Mouse (Mus musculus) lung, embryonic 15.5 days (tissue): ENCODE measurements around the gene Dntt. TPM values are rescaled to one million over a fixed set of nuclear protein-coding genes. Genes with fewer than 3 reads are reported as not detected.

Experiments used
- ATAC-seq: fragments of 200-750 bp; cut with Nextera tagmentation; 2 replicates; pipeline ENCODE4 v1.8.0; 2017; ENCODE audit warnings: moderate number of reproducible peaks, borderline replicate concordance; ENCODE audit not compliant: low FRiP score, low TSS enrichment; ENCODE audit errors: extremely low read depth
- H3K27ac ChIP-seq: fragments of 300-500 bp; sonication (generic); 2 replicates; pipeline ENCODE4 v1.5.1; 2015; ENCODE audit warnings: moderate library complexity, mild to moderate bottlenecking, inconsistent platforms
- H3K27me3 ChIP-seq: fragments of 300-500 bp; sonication (generic); 2 replicates; pipeline ENCODE4 v1.6.1; 2015; ENCODE audit warnings: inconsistent platforms
- H3K36me3 ChIP-seq: fragments of 300-500 bp; sonication (generic); 2 replicates; pipeline ENCODE4 v1.6.1; 2015; ENCODE audit warnings: inconsistent platforms
- H3K4me1 ChIP-seq: fragments of 300-500 bp; sonication (generic); 2 replicates; pipeline ENCODE4 v1.6.1; 2015; ENCODE audit warnings: inconsistent platforms
- H3K4me2 ChIP-seq: fragments of 300-500 bp; sonication (generic); 2 replicates; pipeline ENCODE4 v1.6.1; 2015; ENCODE audit warnings: inconsistent platforms, mild to moderate bottlenecking, moderate library complexity
- H3K4me3 ChIP-seq: fragments of 300-500 bp; sonication (generic); 2 replicates; pipeline ENCODE4 v1.5.1; 2015; ENCODE audit warnings: mild to moderate bottlenecking, inconsistent platforms
- H3K9ac ChIP-seq: fragments of 300-500 bp; sonication (generic); 2 replicates; pipeline ENCODE4 v1.6.1; 2015; ENCODE audit warnings: inconsistent platforms
- H3K9me3 ChIP-seq: fragments of 300-500 bp; sonication (generic); 2 replicates; pipeline ENCODE4 v1.6.1; 2016; ENCODE audit warnings: inconsistent platforms
- WGBS: fragments of 180-500 bp; shearing (Covaris S2); methylation state at CpG from one replicate; pipeline ENCODE4 v1.1.7; 2015; 5-methylcytosine and 5-hydroxymethylcytosine counted together
- polyA plus RNA-seq: library from polyadenylated mRNA; unstranded; fragments of >200 nt; fragmentation: Nextera tagmentation; extraction: Ambion mirVana; gene quantifications from 2 replicates; pipeline ENCODE4 v1.2.1, GENCODE M21; 2015

The Dntt gene
- polyA plus RNA-seq: 0.19 TPM in 1 of 2 replicates, not detected in the other

GRCm38 (mm10) chr19:41029219-41029618 lies at the start of gene Dntt:
Gene Dntt, plus strand, starts transcription at chr19:41029275.
- no peaks in the 10 kb centered on the region for H3K4me1 ChIP-seq
- ATAC-seq: no peak
- H3K9me3 ChIP-seq: no peaks in the 10 kb centered on the region
- H3K27ac ChIP-seq: no peak within 1 kb of the TSS
- H3K4me3 ChIP-seq: no peak within 1 kb of the TSS
- H3K36me3 ChIP-seq: no peaks in the 10 kb centered on the region
- no peak within 1 kb of the TSS for H3K4me2 ChIP-seq
- no peaks in the 10 kb centered on the region for H3K27me3 ChIP-seq
- 82% methylated on average over 6 of the region's 6 CpGs for WGBS
- H3K9ac ChIP-seq: no peak within 1 kb of the TSS

- H3K4me3 ChIP-seq: no peak overlapping the region
- no peaks in the 10 kb centered on the region for H3K4me1 ChIP-seq
- no peak overlapping the region for H3K4me2 ChIP-seq
- 68% methylated on average over 5 of the region's 5 CpGs for WGBS
- no peaks in the 10 kb centered on the region for H3K27me3 ChIP-seq
- H3K9ac ChIP-seq: no peak overlapping the region
- no peaks in the 10 kb centered on the region for H3K36me3 ChIP-seq
- no peaks in the 10 kb centered on the region for H3K9me3 ChIP-seq
- no peak overlapping the region for H3K27ac ChIP-seq
- ATAC-seq: no peak
Observed at GRCm38 (mm10) chr19:40980671-40981070, 48.4 kb upstream of the Dntt start.

- 100% methylated on average over 1 of the region's 1 CpGs for WGBS
- Histone ChIP-seq H3K4me2 (no peak overlapping the region), H3K4me1 (no peaks in the 10 kb centered on the region), H3K9me3 (no peaks in the 10 kb centered on the region), H3K36me3 (no peaks in the 10 kb centered on the region), H3K27ac (no peak overlapping the region), H3K27me3 (no peaks in the 10 kb centered on the region), H3K4me3 (no peak overlapping the region), H3K9ac (no peak overlapping the region)
- ATAC-seq: no peak
Observed at GRCm38 (mm10) chr19:40984536-40984935, 44.5 kb upstream of the Dntt start.

- 0 out of 2 replicates have a peak, but pooled peaks cover 3% of the 10 kb centered on the region for H3K4me1 ChIP-seq
- WGBS: 70% methylated on average over 5 of the region's 5 CpGs
- no peak overlapping the region for H3K9ac ChIP-seq
- H3K4me2 ChIP-seq: no peak overlapping the region
- no peaks in the 10 kb centered on the region for H3K9me3 ChIP-seq
- no peak overlapping the region for H3K27ac ChIP-seq
- no peaks in the 10 kb centered on the region for H3K36me3 ChIP-seq
- ATAC-seq: no peak
- no peak overlapping the region for H3K4me3 ChIP-seq
- no peaks in the 10 kb centered on the region for H3K27me3 ChIP-seq
Observed at GRCm38 (mm10) chr19:40988856-40989255, 40.2 kb upstream of the Dntt start.

- Histone ChIP-seq H3K4me1 (0 out of 2 replicates have a peak, but pooled peaks cover 4% of the 10 kb centered on the region), H3K9ac (no peak overlapping the region), H3K9me3 (no peaks in the 10 kb centered on the region), H3K27ac (no peak overlapping the region), H3K27me3 (no peaks in the 10 kb centered on the region), H3K4me3 (no peak overlapping the region), H3K4me2 (no peak overlapping the region), H3K36me3 (no peaks in the 10 kb centered on the region)
- 78% methylated on average over 9 of the region's 9 CpGs for WGBS
- no peak for ATAC-seq
Observed at GRCm38 (mm10) chr19:40989961-40990600, 39.0 kb upstream of the Dntt start.

GRCm38 (mm10) chr19:40990781-40991343 lies 38.2 kb upstream of the Dntt start:
- H3K27ac ChIP-seq: no peak overlapping the region
- WGBS: 87% methylated on average over 17 of the region's 17 CpGs
- no peak overlapping the region for H3K4me3 ChIP-seq
- 0 out of 2 replicates have a peak, but pooled peaks cover 4% of the 10 kb centered on the region for H3K4me1 ChIP-seq
- H3K9me3 ChIP-seq: no peaks in the 10 kb centered on the region
- H3K36me3 ChIP-seq: no peaks in the 10 kb centered on the region
- H3K9ac ChIP-seq: no peak overlapping the region
- no peaks in the 10 kb centered on the region for H3K27me3 ChIP-seq
- no peak for ATAC-seq
- no peak overlapping the region for H3K4me2 ChIP-seq

- Histone ChIP-seq H3K4me3 (no peak overlapping the region), H3K36me3 (no peaks in the 10 kb centered on the region), H3K27me3 (no peaks in the 10 kb centered on the region), H3K9me3 (no peaks in the 10 kb centered on the region), H3K4me1 (0 out of 2 replicates have a peak, but pooled peaks cover 4% of the 10 kb centered on the region), H3K27ac (no peak overlapping the region), H3K4me2 (no peak overlapping the region), H3K9ac (no peak overlapping the region)
- no peak for ATAC-seq
- 68% methylated on average over 6 of the region's 7 CpGs for WGBS
Observed at GRCm38 (mm10) chr19:40991626-40992025, 37.4 kb upstream of the Dntt start.

GRCm38 (mm10) chr19:40992096-40992495 lies 37.0 kb upstream of the Dntt start:
- Histone ChIP-seq H3K4me1 (0 out of 2 replicates have a peak, but pooled peaks cover 4% of the 10 kb centered on the region), H3K9ac (no peak overlapping the region), H3K4me3 (no peak overlapping the region), H3K4me2 (no peak overlapping the region), H3K9me3 (no peaks in the 10 kb centered on the region), H3K36me3 (no peaks in the 10 kb centered on the region), H3K27ac (no peak overlapping the region), H3K27me3 (no peaks in the 10 kb centered on the region)
- 83% methylated on average over 11 of the region's 11 CpGs for WGBS
- ATAC-seq: no peak

- no peak overlapping the region for H3K4me3 ChIP-seq
- 62% methylated on average over 7 of the region's 8 CpGs for WGBS
- ATAC-seq: no peak
- no peak overlapping the region for H3K9ac ChIP-seq
- H3K4me1 ChIP-seq: 0 out of 2 replicates have a peak, but pooled peaks cover 4% of the 10 kb centered on the region
- H3K4me2 ChIP-seq: no peak overlapping the region
- H3K9me3 ChIP-seq: no peaks in the 10 kb centered on the region
- no peaks in the 10 kb centered on the region for H3K36me3 ChIP-seq
- no peak overlapping the region for H3K27ac ChIP-seq
- no peaks in the 10 kb centered on the region for H3K27me3 ChIP-seq
Observed at GRCm38 (mm10) chr19:40992517-40993044, 36.5 kb upstream of the Dntt start.

GRCm38 (mm10) chr19:40993356-40993755 lies 35.7 kb upstream of the Dntt start:
- Histone ChIP-seq H3K27ac (no peak overlapping the region), H3K27me3 (no peaks in the 10 kb centered on the region), H3K9me3 (no peaks in the 10 kb centered on the region), H3K4me2 (no peak overlapping the region), H3K4me1 (0 out of 2 replicates have a peak, but pooled peaks cover 4% of the 10 kb centered on the region), H3K36me3 (no peaks in the 10 kb centered on the region), H3K4me3 (no peak overlapping the region), H3K9ac (no peak overlapping the region)
- WGBS: 88% methylated on average over 5 of the region's 5 CpGs
- no peak for ATAC-seq

- Histone ChIP-seq H3K9me3 (no peaks in the 10 kb centered on the region), H3K4me1 (0 out of 2 replicates have a peak, but pooled peaks cover 4% of the 10 kb centered on the region), H3K27me3 (no peaks in the 10 kb centered on the region), H3K4me2 (no peak within 1 kb of the TSS), H3K4me3 (no peak within 1 kb of the TSS), H3K27ac (no peak within 1 kb of the TSS), H3K36me3 (no peaks in the 10 kb centered on the region), H3K9ac (no peak within 1 kb of the TSS)
- ATAC-seq: peak; percentile 57; the same call in 1 of the 2 replicates
- 30% methylated on average over 8 of the region's 8 CpGs for WGBS
Observed at GRCm38 (mm10) chr19:40994057-40994585, 35.0 kb upstream of the Dntt start, which contains the start of gene Blnk. Gene Blnk, minus strand, starts transcription at chr19:40994535.

GRCm38 (mm10) chr19:40994911-40995310 lies 34.2 kb upstream of the Dntt start:
- H3K9me3 ChIP-seq: no peaks in the 10 kb centered on the region
- WGBS: 39% methylated on average over 7 of the region's 7 CpGs
- H3K36me3 ChIP-seq: no peaks in the 10 kb centered on the region
- H3K4me2 ChIP-seq: no peak overlapping the region
- H3K27me3 ChIP-seq: no peaks in the 10 kb centered on the region
- no peak for ATAC-seq
- no peak overlapping the region for H3K4me3 ChIP-seq
- H3K27ac ChIP-seq: no peak overlapping the region
- H3K4me1 ChIP-seq: 0 out of 2 replicates have a peak, but pooled peaks cover 4% of the 10 kb centered on the region
- no peak overlapping the region for H3K9ac ChIP-seq
